Comparison of ENCODE assay signal across 16 mouse cellular contexts in genomic region chr12:71036729-71037404, GRCm38 (mm10). TPM values are rescaled to one million over a fixed set of nuclear protein-coding genes. Genes with fewer than 3 reads are reported as not detected.
DNase-seq lines count a peak whose midpoint lies in the region; ATAC-seq and TF ChIP-seq lines count a peak whose summit lies in the region.
"Had no signal": no experiment of that assay in that cellular context is flagged by ENCODE, and none has a peak within 500 bp of the region (broad histone marks: within the 10 kb centered on the region; RNA-seq: fewer than 3 reads in every experiment).

No protein-coding gene starts in this region.

- no peaks in the 10 kb centered on the region for H3K27me3 ChIP-seq in forebrain, embryonic 12.5 days

- H3K27ac ChIP-seq in ES-E14 (ENCODE audit: insufficient read depth, low read depth, low read length, poor library complexity, severe bottlenecking) = peak overlapping the region; percentile 29; the same call in 1 of the 2 replicates
- H3K27ac ChIP-seq in forebrain, embryonic 12.5 days = no peak overlapping the region

- peaks cover 12% of the 10 kb centered on the region for H3K36me3 ChIP-seq in ES-E14 (ENCODE audit: control insufficient read depth, insufficient read depth, low read length, poor library complexity, severe bottlenecking)
- H3K36me3 ChIP-seq in forebrain, embryonic 12.5 days (replicated peaks) = peaks cover 55% of the 10 kb centered on the region

- in situ Hi-C loops in ES-E14 (cut with MboI; ENCODE audit: low sequenced_read_pairs in 2 of 2, unreplicated experiment in 2 of 2) = no loop called here

- no peaks in the 10 kb centered on the region for H3K9me3 ChIP-seq in ES-E14 (ENCODE audit: control insufficient read depth, insufficient read depth, low read depth, low read length)
- no peaks in the 10 kb centered on the region for H3K9me3 ChIP-seq in forebrain, embryonic 12.5 days

- peak; percentile 65; the same call in 1 of the 2 replicates for ATAC-seq in megakaryocyte progenitor cell, adult 5-6 weeks (replicated peaks; ENCODE audit: poor library complexity)
- ATAC-seq in forebrain, embryonic 12.5 days (ENCODE audit: low FRiP score) = no peak

- H3K9ac ChIP-seq in ES-E14 (ENCODE audit: insufficient read depth, low read depth, low read length, poor library complexity, severe bottlenecking) = peak overlapping the region; percentile 40; the same call in 1 of the 2 replicates
- no peak overlapping the region for H3K9ac ChIP-seq in forebrain, embryonic 12.5 days
- H3K9ac ChIP-seq: lung, embryonic 14.5 days had no signal

- DNase-seq in heart, adult 11 months = peak; percentile 86
- no peak for DNase-seq in heart, adult 8-10 months (ENCODE audit: low spot score)
- no peak for DNase-seq in ES-E14 (ENCODE audit: low read depth, low spot score)
- DNase-seq in induced T-regulatory cell, adult 2 months (ENCODE audit: low read depth) = peak; percentile 77
- DNase-seq in thymus, postnatal 10 days (ENCODE audit: low spot score in 2 of 2) = no peak
- DNase-seq in kidney, adult 18-20 months = no peak
- DNase-seq: adrenal gland, adult 8-10 months; cerebellum, adult 9-10 months; gastrocnemius, postnatal 10 days; heart, postnatal 4 days; kidney, postnatal 10 days; lung, embryonic 14.5 days; spleen, adult 18-20 months; thymus, postnatal 14 days had no signal

- peak overlapping the region; percentile 40 to 43; a peak in 3 of 4 replicates for H3K4me3 ChIP-seq in ES-E14 (ENCODE audit: insufficient read depth in 1 of 2, low read depth in 1 of 2, low read length in 2 of 2, poor library complexity in 1 of 2, severe bottlenecking in 1 of 2)
- no peak overlapping the region for H3K4me3 ChIP-seq in forebrain, embryonic 12.5 days (replicated peaks)

- 92% methylated on average over 12 of the region's 12 CpGs for WGBS in forebrain, embryonic 12.5 days

- peaks cover 0 to 9% of the 10 kb centered on the region in 2 experiments; a peak in 1 of 4 replicates for H3K4me1 ChIP-seq in ES-E14 (ENCODE audit: control insufficient read depth in 2 of 2, insufficient read depth in 2 of 2, low read length in 2 of 2, poor library complexity in 1 of 2)
- H3K4me1 ChIP-seq in forebrain, embryonic 12.5 days = no peaks in the 10 kb centered on the region; the same call in 1 of the 2 replicates

- no peak overlapping the region for H3K4me2 ChIP-seq in forebrain, embryonic 12.5 days
- H3K4me2 ChIP-seq: lung, embryonic 14.5 days had no signal

TF ChIP-seq in ES-E14, 5 proteins besides CTCF, POLR2A, EP300 and RAD21:
- TF ChIP-seq CHD2 (IDR thresholded peaks at IDR 0.05; ENCODE audit: low read depth, low read length) (no peak), MAFK (IDR thresholded peaks at IDR 0.05; ENCODE audit: insufficient read depth, low read depth, low read length) (peak; percentile 74)

RNA-seq across cellular contexts. Expression of gene Arid4a, which starts 21.1 kb away (rescaled TPM):
- 10 to 100 TPM; 11.1 to 15.3 (median 13.1) TPM for total RNA-seq in heart, adult 8-10 months (2022)
- 10.4 and 10.9 TPM in 2 replicates for total RNA-seq in ES-E14 (2012; rRNA removed)
- 25.8 and 26.6 TPM in 2 replicates for total RNA-seq in megakaryocyte progenitor cell, adult 5-6 weeks (2015)
- total RNA-seq in megakaryocyte progenitor cell, adult 5-6 weeks (2017) = 36.6 and 47.5 TPM in 2 replicates
- 41.1 and 41.5 TPM in 2 replicates for polyA plus RNA-seq in forebrain, embryonic 12.5 days (2016; fragmentation: Nextera tagmentation; extraction: Ambion mirVana)

Comparison
In these comparisons a context has a peak if more than half of its experiments do, and no peak if none do; other contexts are left out.
1. DNase-seq: peak in heart, adult 11 months (single experiment) and induced T-regulatory cell, adult 2 months (single experiment); none in heart, adult 8-10 months (single experiment), ES-E14 (single experiment), thymus, postnatal 10 days (0 of 2) and kidney, adult 18-20 months (single experiment).